Mouse (Mus musculus) G1E (cell line): ENCODE results near the gene Drc1.

Experiments
- CTCF ChIP-seq: IDR thresholded peaks from 2 replicates; pipeline ENCODE4 v1.5.1; 2012; ENCODE audit warnings: low read depth, low read length, inconsistent platforms, mixed read lengths
- GATA1 ChIP-seq: IDR thresholded peaks from 2 replicates; pipeline ENCODE4 v1.6.1; 2012; ENCODE audit warnings: borderline replicate concordance, low read length, inconsistent platforms, mixed read lengths
- POLR2AphosphoS5 ChIP-seq: IDR thresholded peaks from 2 replicates; pipeline ENCODE4 v1.6.1; 2012; ENCODE audit warnings: low read depth, low read length, inconsistent platforms; ENCODE audit not compliant: insufficient replicate concordance
- TAL1 ChIP-seq: conservative IDR thresholded peaks from 2 replicates; pipeline ENCODE4 v1.6.1; 2012; ENCODE audit warnings: low read depth, low read length, inconsistent platforms, mixed read lengths

DNA sequence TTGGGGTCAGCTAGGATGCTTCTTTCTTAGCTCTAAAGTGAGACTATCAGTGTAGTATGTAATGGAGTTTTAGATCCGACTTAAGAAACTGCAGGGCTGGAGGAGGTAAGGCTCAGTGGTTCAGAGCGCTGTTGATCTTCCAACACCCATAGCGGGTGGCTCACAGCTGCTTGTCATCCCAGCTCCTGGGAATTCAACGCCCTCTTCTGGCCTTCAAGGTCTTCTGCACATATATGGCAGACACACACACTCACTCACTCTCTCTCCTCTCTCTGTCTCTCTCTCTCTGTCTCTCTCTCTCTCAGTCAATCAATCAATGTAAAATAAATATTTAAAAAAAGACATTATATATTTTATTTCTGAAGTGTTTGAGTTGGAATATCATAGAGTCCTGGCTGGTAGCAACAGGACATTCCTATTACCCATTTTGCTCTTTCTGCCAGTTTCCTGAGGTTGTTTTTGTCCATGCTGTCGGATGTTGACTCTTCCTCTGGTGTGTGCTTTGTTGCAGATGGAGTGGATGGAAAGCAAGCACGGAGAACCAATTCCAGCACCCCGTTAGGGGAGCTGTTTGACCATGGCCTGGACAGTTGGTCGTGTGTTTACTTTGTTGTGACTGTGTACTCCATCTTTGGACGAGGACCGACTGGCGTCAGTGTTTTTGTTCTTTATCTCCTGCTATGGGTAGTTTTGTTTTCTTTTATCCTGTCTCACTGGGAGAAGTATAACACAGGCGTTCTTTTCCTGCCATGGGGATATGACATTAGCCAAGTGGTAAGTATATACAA is 25.4 kb upstream of the Drc1 start:
- TF ChIP-seq CTCF (no peak), GATA1 (no peak), TAL1 (no peak), POLR2AphosphoS5 (no peak)
